Mouse (Mus musculus): ENCODE results near the gene Zpld1. TPM values are rescaled to one million over a fixed set of nuclear protein-coding genes. Genes with fewer than 3 reads are reported as not detected.

The Zpld1 gene
- total and polyA plus RNA-seq, 2 experiments from 2014 or later, result 0.25 to 0.33 TPM

DNA sequence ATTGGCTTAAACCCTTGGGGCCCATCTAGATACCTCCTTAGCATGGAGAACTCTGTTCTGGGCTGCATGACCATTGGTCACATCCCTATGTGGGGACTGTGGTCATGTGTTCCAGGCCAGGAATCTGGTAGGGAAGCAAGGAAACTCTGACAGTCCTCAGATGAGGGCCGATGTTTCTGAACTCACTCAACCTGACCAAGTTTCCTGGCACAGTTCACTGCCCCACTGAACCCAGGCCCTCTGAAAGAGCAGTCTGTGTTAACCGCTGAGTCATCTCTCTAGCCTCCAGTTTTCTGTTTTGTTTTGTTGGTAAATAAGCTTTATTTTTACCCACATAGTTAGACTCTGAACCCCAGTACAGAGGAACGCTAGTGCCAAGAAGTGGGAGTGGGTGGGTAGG lies 20.3 kb downstream of the Zpld1 start:
- Histone ChIP-seq H3K9ac (replicated peaks; ENCODE audit: low read length, poor library complexity, severe bottlenecking) (no peak overlapping the region), H3K4me2 (ENCODE audit: low read depth, low read length, poor library complexity, severe bottlenecking) (no peak overlapping the region), H3K4me1 (ENCODE audit: insufficient read depth, low read length) (no peaks in the 10 kb centered on the region), H3K36me3 (ENCODE audit: insufficient read depth, low read length) (no peaks in the 10 kb centered on the region), H3K9me3 (ENCODE audit: low read length) (no peaks in the 10 kb centered on the region), H3K4me3 (ENCODE audit: low read depth, low read length) (no peak overlapping the region), H3K27me3 (ENCODE audit: insufficient read depth, low read length) (no peaks in the 10 kb centered on the region), H3K27ac (ENCODE audit: low read depth, low read length) (no peak overlapping the region)
- DNase-seq (ENCODE audit: low spot score), result no peak
- ATAC-seq (ENCODE audit: low FRiP score), result no peak
- TF ChIP-seq CTCF (IDR thresholded peaks at IDR 0.05), result no peak
- 84% methylated on average over 3 of the region's 3 CpGs for WGBS

DNA sequence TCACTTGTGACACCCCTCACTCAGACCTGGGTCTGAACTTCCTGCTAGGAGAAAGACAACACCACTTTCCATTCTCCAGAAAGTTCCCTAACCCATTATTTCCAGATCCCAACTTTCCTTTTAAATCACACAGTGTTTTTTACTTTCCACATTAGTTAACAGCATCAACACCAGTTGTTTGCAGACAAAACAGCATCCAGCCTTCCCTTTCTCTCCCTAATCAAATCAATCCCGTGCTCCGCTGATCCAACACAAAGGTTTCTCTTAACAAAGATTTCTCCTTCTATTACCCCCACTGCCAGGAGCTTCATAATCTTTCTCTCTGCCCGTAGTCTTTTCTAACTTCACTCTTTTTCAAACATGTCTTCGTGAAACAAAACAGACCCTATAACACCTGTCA lies 32.5 kb downstream of the Zpld1 start:
- DNase-seq (ENCODE audit: low spot score) (no peak), ATAC-seq (ENCODE audit: low FRiP score) (no peak)
- Histone ChIP-seq H3K4me3 (ENCODE audit: low read depth, low read length) (no peak overlapping the region), H3K27ac (ENCODE audit: low read depth, low read length) (no peak overlapping the region), H3K9me3 (ENCODE audit: low read length) (no peaks in the 10 kb centered on the region), H3K4me1 (ENCODE audit: insufficient read depth, low read length) (no peaks in the 10 kb centered on the region), H3K4me2 (ENCODE audit: low read depth, low read length, poor library complexity, severe bottlenecking) (no peak overlapping the region), H3K27me3 (ENCODE audit: insufficient read depth, low read length) (no peaks in the 10 kb centered on the region), H3K36me3 (ENCODE audit: insufficient read depth, low read length) (no peaks in the 10 kb centered on the region), H3K9ac (replicated peaks; ENCODE audit: low read length, poor library complexity, severe bottlenecking) (no peak overlapping the region)
- WGBS, result 10% methylated on average over 4 of the region's 4 CpGs
- no peak for TF ChIP-seq CTCF (IDR thresholded peaks at IDR 0.05)

DNA sequence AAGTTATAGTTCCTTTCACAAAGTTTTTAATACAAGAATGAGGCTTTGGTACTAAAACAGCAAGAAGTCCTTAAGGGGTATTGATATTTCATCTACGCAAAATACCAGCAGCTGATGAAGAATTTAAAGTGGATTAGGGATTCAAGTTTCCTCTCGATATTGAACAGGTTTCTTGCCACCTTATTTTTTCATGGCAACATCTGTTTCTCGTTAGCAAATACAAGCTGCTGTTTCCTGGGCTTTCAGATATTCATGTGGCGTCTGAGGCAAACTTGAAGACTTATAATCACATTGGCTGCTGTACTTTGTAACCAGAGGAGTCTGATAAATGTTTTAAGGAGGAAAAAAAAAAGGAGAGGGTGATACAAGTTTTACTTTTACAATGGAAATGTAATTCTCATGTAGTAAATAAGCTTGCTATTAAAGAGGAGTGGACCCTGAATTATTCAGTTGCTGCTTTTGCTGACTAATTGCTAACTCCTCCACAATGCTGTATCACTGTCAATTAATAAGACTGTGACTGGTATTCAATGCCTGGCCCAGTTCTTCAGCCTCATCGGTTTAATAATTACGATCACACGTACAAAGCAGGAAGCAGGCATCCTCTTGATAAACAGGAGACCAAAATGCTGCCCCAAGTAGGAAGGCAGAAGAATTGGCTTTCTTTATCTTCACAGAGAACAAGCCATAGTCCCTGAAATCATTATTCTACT lies 36.8 kb downstream of the Zpld1 start:
- no peak for TF ChIP-seq CTCF (IDR thresholded peaks at IDR 0.05)
- H3K9ac ChIP-seq (replicated peaks; ENCODE audit: low read length, poor library complexity, severe bottlenecking), result no peak overlapping the region
- no peaks in the 10 kb centered on the region for H3K27me3 ChIP-seq (ENCODE audit: insufficient read depth, low read length)
- WGBS, result 72% methylated on average over 7 of the region's 7 CpGs
- ATAC-seq (ENCODE audit: low FRiP score), result no peak
- H3K4me1 ChIP-seq (ENCODE audit: insufficient read depth, low read length), result no peaks in the 10 kb centered on the region
- no peak overlapping the region for H3K4me3 ChIP-seq (ENCODE audit: low read depth, low read length)
- DNase-seq (ENCODE audit: low spot score), result peak; percentile 8
- H3K27ac ChIP-seq (ENCODE audit: low read depth, low read length), result no peak overlapping the region
- no peak overlapping the region for H3K4me2 ChIP-seq (ENCODE audit: low read depth, low read length, poor library complexity, severe bottlenecking)
- H3K9me3 ChIP-seq (ENCODE audit: low read length), result no peaks in the 10 kb centered on the region
- no peaks in the 10 kb centered on the region for H3K36me3 ChIP-seq (ENCODE audit: insufficient read depth, low read length)

DNA sequence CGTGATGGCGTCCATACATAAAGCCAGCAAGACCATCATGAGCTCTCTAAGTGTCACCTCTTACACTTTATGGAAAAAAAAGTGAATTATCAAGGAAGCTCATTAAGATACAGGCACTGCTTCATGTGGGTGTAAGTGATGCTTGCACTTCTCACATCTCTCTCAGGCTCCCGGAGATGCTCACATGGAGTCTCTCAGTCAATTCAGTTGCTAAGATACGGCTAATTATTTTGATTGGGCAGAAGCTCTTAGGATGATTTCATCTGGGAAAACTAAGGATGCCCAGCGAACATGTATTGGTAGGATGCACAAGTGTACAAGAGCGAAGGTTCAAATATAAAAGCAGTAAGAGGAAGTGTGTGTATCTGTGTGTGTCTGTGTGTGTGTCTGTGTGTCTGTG lies 38.1 kb downstream of the Zpld1 start:
- Histone ChIP-seq H3K27ac (ENCODE audit: low read depth, low read length) (no peak overlapping the region), H3K27me3 (ENCODE audit: insufficient read depth, low read length) (no peaks in the 10 kb centered on the region), H3K9me3 (ENCODE audit: low read length) (no peaks in the 10 kb centered on the region), H3K9ac (replicated peaks; ENCODE audit: low read length, poor library complexity, severe bottlenecking) (no peak overlapping the region), H3K4me2 (ENCODE audit: low read depth, low read length, poor library complexity, severe bottlenecking) (no peak overlapping the region), H3K4me1 (ENCODE audit: insufficient read depth, low read length) (no peaks in the 10 kb centered on the region), H3K4me3 (ENCODE audit: low read depth, low read length) (no peak overlapping the region), H3K36me3 (ENCODE audit: insufficient read depth, low read length) (no peaks in the 10 kb centered on the region)
- 0 out of 2 replicates have a peak, but pooled peaks have one; percentile 34 for ATAC-seq (ENCODE audit: low FRiP score)
- TF ChIP-seq CTCF (IDR thresholded peaks at IDR 0.05), result no peak
- 74% methylated on average over 6 of the region's 6 CpGs for WGBS
- peak; percentile 16 for DNase-seq (ENCODE audit: low spot score)

DNA sequence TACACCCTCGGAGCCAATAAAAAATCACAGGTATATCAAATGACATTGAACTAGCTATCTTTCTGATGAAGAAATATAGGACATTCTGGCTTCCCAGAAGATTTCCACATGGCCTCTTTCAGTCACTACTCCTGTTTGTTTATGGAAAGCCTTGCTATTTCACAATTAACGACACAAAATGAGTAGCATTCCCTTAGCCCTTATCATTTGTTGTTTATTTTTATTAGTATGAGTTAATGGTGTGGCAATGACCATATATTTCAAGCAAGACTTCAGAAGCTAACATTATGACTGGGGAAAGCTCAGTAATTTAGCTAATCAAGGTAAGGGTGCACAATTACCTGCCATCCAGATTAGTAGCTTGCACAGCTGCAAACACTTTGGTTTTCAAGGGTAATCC lies 56.8 kb downstream of the Zpld1 start:
- H3K27ac ChIP-seq (ENCODE audit: low read depth, low read length), result no peak overlapping the region
- no peaks in the 10 kb centered on the region for H3K9me3 ChIP-seq (ENCODE audit: low read length)
- H3K4me3 ChIP-seq (ENCODE audit: low read depth, low read length), result no peak overlapping the region
- H3K36me3 ChIP-seq (ENCODE audit: insufficient read depth, low read length), result no peaks in the 10 kb centered on the region
- WGBS, result 85% methylated on average over 2 of the region's 2 CpGs
- DNase-seq (ENCODE audit: low spot score) (no peak), ATAC-seq (ENCODE audit: low FRiP score) (no peak)
- no peaks in the 10 kb centered on the region for H3K4me1 ChIP-seq (ENCODE audit: insufficient read depth, low read length)
- TF ChIP-seq CTCF (IDR thresholded peaks at IDR 0.05), result no peak
- no peak overlapping the region for H3K9ac ChIP-seq (replicated peaks; ENCODE audit: low read length, poor library complexity, severe bottlenecking)
- H3K4me2 ChIP-seq (ENCODE audit: low read depth, low read length, poor library complexity, severe bottlenecking), result no peak overlapping the region
- no peaks in the 10 kb centered on the region for H3K27me3 ChIP-seq (ENCODE audit: insufficient read depth, low read length)

DNA sequence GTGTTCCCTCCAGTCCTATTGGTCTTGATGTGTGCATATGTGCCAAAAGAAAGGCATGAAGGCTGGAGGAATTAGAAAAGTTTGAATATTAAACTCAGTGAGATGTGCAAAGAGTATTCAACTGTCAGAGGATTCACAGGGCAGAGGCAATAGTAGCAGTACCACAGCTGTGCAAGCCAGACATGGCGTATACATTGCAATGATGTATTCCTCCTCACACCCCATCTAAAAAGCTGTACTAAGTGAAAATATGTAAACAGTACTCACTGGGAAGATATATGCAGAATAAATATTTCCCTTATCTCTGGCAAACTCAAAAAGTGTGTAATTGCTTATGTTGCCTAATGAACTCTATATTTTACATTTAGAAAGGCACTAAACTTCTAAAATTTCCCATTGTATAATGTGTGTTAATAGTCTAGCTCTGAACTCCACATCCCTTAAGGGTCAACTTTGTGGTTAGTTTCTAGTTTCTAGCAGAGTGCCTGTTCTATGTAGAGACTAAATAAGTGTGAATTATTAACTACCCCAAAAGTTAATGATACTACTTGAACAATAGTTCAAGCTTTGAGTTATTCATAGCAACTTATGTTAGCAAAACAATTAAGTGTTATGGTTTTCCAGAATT lies 68.7 kb downstream of the Zpld1 start:
- Histone ChIP-seq H3K36me3 (ENCODE audit: insufficient read depth, low read length) (no peaks in the 10 kb centered on the region), H3K9me3 (ENCODE audit: low read length) (no peaks in the 10 kb centered on the region), H3K27me3 (ENCODE audit: insufficient read depth, low read length) (no peaks in the 10 kb centered on the region), H3K4me3 (ENCODE audit: low read depth, low read length) (no peak overlapping the region), H3K9ac (replicated peaks; ENCODE audit: low read length, poor library complexity, severe bottlenecking) (no peak overlapping the region), H3K27ac (ENCODE audit: low read depth, low read length) (no peak overlapping the region), H3K4me2 (ENCODE audit: low read depth, low read length, poor library complexity, severe bottlenecking) (no peak overlapping the region), H3K4me1 (ENCODE audit: insufficient read depth, low read length) (no peaks in the 10 kb centered on the region)
- WGBS, result 92% methylated on average over 1 of the region's 1 CpGs
- DNase-seq (ENCODE audit: low spot score) (no peak), ATAC-seq (ENCODE audit: low FRiP score) (no peak)
- no peak for TF ChIP-seq CTCF (IDR thresholded peaks at IDR 0.05)
